Mouse (Mus musculus): ENCODE results near the gene Arl2. TPM values are rescaled to one million over a fixed set of nuclear protein-coding genes. Genes with fewer than 3 reads are reported as not detected.
A peak's percentile ranks its signal among the peaks of the same experiment; 100 is the strongest.

Arl2 gene
- total and polyA plus RNA-seq, 3 experiments = 47.2 to 111 TPM; not detected in 1

DNA sequence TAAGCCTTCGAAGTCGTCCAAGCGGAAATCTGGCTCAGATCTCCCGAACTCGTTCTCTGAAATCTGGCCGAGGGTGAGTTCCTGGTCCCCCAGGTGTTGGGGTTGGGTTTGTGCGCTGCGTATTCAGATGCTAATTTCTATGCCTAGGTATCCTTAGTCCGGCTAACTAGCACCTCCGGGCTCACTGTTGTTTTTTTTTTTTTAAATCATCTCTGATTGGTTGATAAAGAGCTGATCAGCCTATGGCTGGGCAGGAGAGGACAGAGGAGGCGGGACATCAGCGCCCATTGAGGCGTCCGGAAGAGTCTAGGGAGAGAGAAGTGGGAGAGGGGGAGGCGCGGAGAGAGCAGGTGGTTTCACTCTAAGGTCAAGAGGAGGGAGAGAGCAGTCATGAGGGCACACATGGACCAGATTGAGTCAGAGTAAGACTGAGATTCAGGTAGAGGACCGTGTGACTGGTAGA lies 55.9 kb downstream of the Arl2 start (continued):
- TF ChIP-seq POLR2A (IDR thresholded peaks at IDR 0.05; ENCODE audit: control insufficient read depth in 1 of 2, insufficient read depth in 1 of 2, low read depth in 1 of 2, low read length in 2 of 2, poor library complexity in 1 of 2) = no peak
- TF ChIP-seq MXI1 (IDR thresholded peaks at IDR 0.05; ENCODE audit: low read depth, low read length) = no peak

DNA sequence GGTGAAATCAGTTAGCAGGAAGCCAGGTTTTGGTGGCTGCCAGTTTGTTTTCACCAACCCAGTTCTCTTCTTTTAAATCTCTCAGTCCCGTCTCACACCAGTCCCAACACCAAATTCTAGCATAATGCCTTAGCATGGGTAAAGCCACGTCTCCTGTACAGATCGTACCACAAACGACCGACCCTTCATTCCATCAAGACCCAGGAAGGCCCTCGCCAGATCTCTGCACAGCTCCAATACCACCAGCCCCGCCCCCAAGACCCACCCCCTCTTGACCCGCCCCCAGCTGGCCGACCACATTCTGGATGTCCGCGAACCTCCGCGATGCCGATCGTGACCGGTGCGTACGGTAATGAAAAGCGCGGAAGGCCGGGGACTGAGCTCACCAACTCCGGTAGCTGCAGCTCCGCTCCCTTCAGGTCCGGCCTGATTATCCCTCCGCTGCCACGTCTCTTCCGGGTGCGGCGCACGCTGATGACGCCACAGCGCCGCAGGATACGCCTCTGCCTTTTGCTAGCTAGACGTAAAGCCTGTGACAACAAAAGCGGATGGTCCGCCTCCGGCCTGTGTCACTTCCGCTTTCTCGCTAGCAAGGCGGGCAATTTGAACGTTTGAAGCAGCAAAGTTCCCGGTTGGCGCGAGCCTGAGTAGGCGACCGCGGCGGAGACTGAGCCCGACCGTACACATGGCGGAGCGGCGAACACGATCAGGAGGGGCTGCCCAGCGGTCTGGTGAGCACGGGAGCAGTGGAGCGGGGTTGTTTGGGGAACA lies 56.7 kb downstream of the Arl2 start, which contains the start of the genes Zfpl1 and Cdca5:
TSS of gene Zfpl1 (minus strand) at position 479 of the 771 bp plus-strand sequence.
TSS of gene Cdca5 (plus strand) at position 506 of the 771 bp plus-strand sequence.
- Histone ChIP-seq H3K79me2 (ENCODE audit: control insufficient read depth, insufficient read depth, low read length, poor library complexity) (peaks cover 33% of the 10 kb centered on the region), H3K36me3 (ENCODE audit: control insufficient read depth in 1 of 2, insufficient read depth in 2 of 2, low read length in 2 of 2) (peaks cover 0 to 9% of the 10 kb centered on the region in 2 experiments), H3K27me3 (ENCODE audit: control insufficient read depth in 1 of 2, insufficient read depth in 2 of 2, low read length in 2 of 2) (no peaks in the 10 kb centered on the region), H3K4me1 (ENCODE audit: control insufficient read depth in 1 of 2, insufficient read depth in 2 of 2, low read length in 2 of 2) (peaks cover 0 to 5% of the 10 kb centered on the region in 2 experiments; a peak in 2 of 4 replicates), H3K9ac (ENCODE audit: control insufficient read depth, low read depth, low read length, poor library complexity, severe bottlenecking) (peak within 1 kb of the TSS; percentile 90), H3K9me3 (replicated peaks; ENCODE audit: insufficient read depth, low read length) (no peaks in the 10 kb centered on the region), H3K4me3 (ENCODE audit: control insufficient read depth in 1 of 2, insufficient read depth in 1 of 2, low read depth in 2 of 2, low read length in 2 of 2) (peak within 1 kb of the TSS; percentile 76 to 82), H3K27ac (ENCODE audit: control insufficient read depth, low read depth, low read length) (peak within 1 kb of the TSS; percentile 80)
- peak; percentile 99 for DNase-seq (ENCODE audit: low read depth, low spot score)
- TF ChIP-seq ELF1 (IDR thresholded peaks at IDR 0.05; ENCODE audit: low read depth, low read length) = peak; percentile 100
- TF ChIP-seq SMC3 (IDR thresholded peaks at IDR 0.05; ENCODE audit: low read depth, low read length) = no peak
- TF ChIP-seq USF2 (IDR thresholded peaks at IDR 0.05; ENCODE audit: borderline replicate concordance in 1 of 2, insufficient read depth in 1 of 2, low read depth in 1 of 2, low read length in 2 of 2) = no peak
- TF ChIP-seq MYC (IDR thresholded peaks at IDR 0.05; ENCODE audit: low read depth, low read length) = peak; percentile 86
- TF ChIP-seq USF1 (IDR thresholded peaks at IDR 0.05; ENCODE audit: low read depth, low read length) = no peak
- TF ChIP-seq MEF2A (IDR thresholded peaks at IDR 0.05; ENCODE audit: extremely low read depth, insufficient replicate concordance, low read depth, low read length, poor library complexity, severe bottlenecking) = no peak
- no peak for TF ChIP-seq GABPA (IDR thresholded peaks at IDR 0.05; ENCODE audit: low read depth, low read length)
- TF ChIP-seq POLR2A (IDR thresholded peaks at IDR 0.05; ENCODE audit: control insufficient read depth in 1 of 2, insufficient read depth in 1 of 2, low read depth in 1 of 2, low read length in 2 of 2, poor library complexity in 1 of 2) = peak; percentile 74 to 83; a peak in 3 of 4 replicates
- peak; percentile 45; the same call in 1 of the 2 replicates for TF ChIP-seq POLR2AphosphoS2 (IDR thresholded peaks at IDR 0.05; ENCODE audit: low read length)
- TF ChIP-seq CHD2 (IDR thresholded peaks at IDR 0.05; ENCODE audit: low read length) = no peak
- TF ChIP-seq ZNF384 (IDR thresholded peaks at IDR 0.05; ENCODE audit: low read depth, low read length) = peak; percentile 81
- TF ChIP-seq NELFE (IDR thresholded peaks at IDR 0.05; ENCODE audit: low read depth, low read length) = peak; percentile 63
- no peak for TF ChIP-seq BHLHE40 (IDR thresholded peaks at IDR 0.05; ENCODE audit: borderline replicate concordance, low read depth, low read length)
- TF ChIP-seq MAFK (IDR thresholded peaks at IDR 0.05; ENCODE audit: borderline replicate concordance, low read depth, low read length) = no peak
- TF ChIP-seq MXI1 (IDR thresholded peaks at IDR 0.05; ENCODE audit: low read depth, low read length) = peak; percentile 94
- peak; percentile 62; the same call in 1 of the 2 replicates for TF ChIP-seq MAZ (IDR thresholded peaks at IDR 0.05; ENCODE audit: low read depth, low read length)
- no peak for TF ChIP-seq GATA1 (IDR thresholded peaks at IDR 0.05; ENCODE audit: low read depth, low read length)
- no peak; the same call in 1 of the 2 replicates for TF ChIP-seq JUND (IDR thresholded peaks at IDR 0.05; ENCODE audit: low read depth, low read length)
- peak; percentile 99 for TF ChIP-seq SIN3A (IDR thresholded peaks at IDR 0.05; ENCODE audit: low read length)
- peak; percentile 67 for TF ChIP-seq TCF12 (IDR thresholded peaks at IDR 0.05; ENCODE audit: low read depth, low read length)
- peak; percentile 82 for TF ChIP-seq MAX (IDR thresholded peaks at IDR 0.05; ENCODE audit: low read length)
- TF ChIP-seq NRF1 (IDR thresholded peaks at IDR 0.05; ENCODE audit: insufficient read depth, low read depth, low read length, poor library complexity, severe bottlenecking) = 0 out of 2 replicates have a peak, but pooled peaks have one; percentile 24
- peak; percentile 97 for TF ChIP-seq HCFC1 (IDR thresholded peaks at IDR 0.05; ENCODE audit: low read depth, low read length)
- TF ChIP-seq E2F4 (IDR thresholded peaks at IDR 0.05; ENCODE audit: borderline replicate concordance, low read depth, low read length) = peak; percentile 98
- TF ChIP-seq KAT2A (conservative IDR thresholded peaks at IDR 0.05; ENCODE audit: low read depth, low read length) = peak; percentile 84
- TF ChIP-seq CHD1 (IDR thresholded peaks at IDR 0.05; ENCODE audit: low read depth, low read length) = no peak
- TF ChIP-seq TAL1 (IDR thresholded peaks at IDR 0.05; ENCODE audit: low read length) = no peak
- no peak for TF ChIP-seq MYB (IDR thresholded peaks at IDR 0.05; ENCODE audit: low read depth, low read length)
- TF ChIP-seq ETS1 (IDR thresholded peaks at IDR 0.05; ENCODE audit: low read depth, low read length) = peak; percentile 81
- no peak for TF ChIP-seq RCOR1 (IDR thresholded peaks at IDR 0.05; ENCODE audit: low read depth, low read length)
- no peak for TF ChIP-seq ZC3H11A (IDR thresholded peaks at IDR 0.05; ENCODE audit: low read depth, low read length)
- TF ChIP-seq CTCF (IDR thresholded peaks at IDR 0.05 in 2 of 3, conservative IDR thresholded peaks at IDR 0.05 in 1 of 3; ENCODE audit: control insufficient read depth in 1 of 3, insufficient read depth in 1 of 3, low read depth in 2 of 3, low read length in 3 of 3, poor library complexity in 1 of 3, severe bottlenecking in 1 of 3) = no peak
- TF ChIP-seq TBP (IDR thresholded peaks at IDR 0.05; ENCODE audit: low read depth, low read length) = peak; percentile 65; the same call in 1 of the 2 replicates
